In genomic region chr1:128695936-128696335, GRCm38 (mm10) we compare ENCODE assay signal across 15 mouse cellular contexts.
DNase-seq lines count a peak whose midpoint lies in the region; ATAC-seq and TF ChIP-seq lines count a peak whose summit lies in the region.
"Had no signal": no experiment of that assay in that cellular context is flagged by ENCODE, and none has a peak within 500 bp of the region (broad histone marks: within the 10 kb centered on the region; RNA-seq: fewer than 3 reads in every experiment).

No protein-coding gene starts in this region.

- in situ Hi-C loops in CH12.LX (cut with MboI; ENCODE audit: low pct_ligation_motif_present, low pct_unique_long_range_greater_than_20kb, low sequenced_read_pairs) = no loop called here

- no peak overlapping the region for H3K27ac ChIP-seq in CH12.LX (ENCODE audit: insufficient read depth, low read depth)
- no peak overlapping the region for H3K27ac ChIP-seq in midbrain, embryonic 16.5 days (ENCODE audit: low read length)
- no peak overlapping the region for H3K27ac ChIP-seq in heart, embryonic 11.5 days (ENCODE audit: low read depth, low read length)

- H3K27me3 ChIP-seq in CH12.LX (replicated peaks) = peaks cover 1% of the 10 kb centered on the region
- no peaks in the 10 kb centered on the region for H3K27me3 ChIP-seq in midbrain, embryonic 16.5 days (ENCODE audit: control insufficient read depth, insufficient read depth, low read depth, low read length)
- H3K27me3 ChIP-seq in heart, embryonic 11.5 days (ENCODE audit: control insufficient read depth, insufficient read depth, low read length) = no peaks in the 10 kb centered on the region

- peak; percentile 83 to 88 for DNase-seq in B cell, adult 2 months
- peak; percentile 78 for DNase-seq in CH12.LX (ENCODE audit: extremely low read depth)
- DNase-seq in thymus, adult 18-20 months = peak; percentile 20 to 50
- no peak for DNase-seq in layer of hippocampus, postnatal 36 days
- DNase-seq in urinary bladder, postnatal 36 days (ENCODE audit: low spot score in 2 of 2) = no peak
- DNase-seq: kidney, adult 2 months; kidney, postnatal 25 days; layer of hippocampus, adult 9-11 months; lung, embryonic 14.5 days had no signal

- ATAC-seq in megakaryocyte progenitor cell, adult 5-6 weeks (replicated peaks; ENCODE audit: poor library complexity) = peak; percentile 48; the same call in 1 of the 2 replicates
- ATAC-seq in midbrain, embryonic 16.5 days = no peak
- no peak for ATAC-seq in heart, embryonic 11.5 days (replicated peaks; ENCODE audit: insufficient number of reproducible peaks, low FRiP score, low TSS enrichment)
- ATAC-seq: forebrain, embryonic 16.5 days; hindbrain, embryonic 16.5 days had no signal

- H3K9ac ChIP-seq in CH12.LX (ENCODE audit: insufficient read depth, low read depth) = no peak overlapping the region; the same call in 1 of the 2 replicates
- H3K9ac ChIP-seq in midbrain, embryonic 16.5 days (ENCODE audit: low read depth, low read length) = no peak overlapping the region
- no peak overlapping the region for H3K9ac ChIP-seq in heart, embryonic 11.5 days (ENCODE audit: low read depth, low read length)
- H3K9ac ChIP-seq: lung, embryonic 14.5 days had no signal

- H3K79me2 ChIP-seq in CH12.LX (replicated peaks; ENCODE audit: control insufficient read depth, extremely low read depth, insufficient read depth, poor library complexity, severe bottlenecking) = no peaks in the 10 kb centered on the region

- H3K4me2 ChIP-seq in CH12.LX (ENCODE audit: insufficient read depth, low read depth, poor library complexity, severe bottlenecking) = peak overlapping the region; percentile 44; the same call in 1 of the 2 replicates
- H3K4me2 ChIP-seq in midbrain, embryonic 16.5 days (ENCODE audit: low read length) = no peak overlapping the region
- no peak overlapping the region for H3K4me2 ChIP-seq in heart, embryonic 11.5 days
- H3K4me2 ChIP-seq: lung, embryonic 14.5 days; midbrain, embryonic 11.5 days had no signal

- TF ChIP-seq EP300 in CH12.LX (IDR thresholded peaks at IDR 0.05; ENCODE audit: low read length) = no peak

- peaks cover 2 to 30% of the 10 kb centered on the region in 2 experiments; a peak in 3 of 4 replicates for H3K4me1 ChIP-seq in CH12.LX (ENCODE audit: control insufficient read depth in 1 of 2, insufficient read depth in 2 of 2)
- no peaks in the 10 kb centered on the region for H3K4me1 ChIP-seq in midbrain, embryonic 16.5 days (ENCODE audit: control insufficient read depth, insufficient read depth, low read length)
- H3K4me1 ChIP-seq in heart, embryonic 11.5 days (ENCODE audit: control insufficient read depth, insufficient read depth, low read length) = no peaks in the 10 kb centered on the region

- no peak for TF ChIP-seq CTCF in CH12.LX (conservative IDR thresholded peaks at IDR 0.05 in 1 of 2, IDR thresholded peaks at IDR 0.05 in 1 of 2; ENCODE audit: low read depth in 2 of 2, low read length in 2 of 2)

- H3K4me3 ChIP-seq in CH12.LX (replicated peaks in 1 of 3; ENCODE audit: low read depth in 2 of 3, low read length in 2 of 3, poor library complexity in 1 of 3) = no peak overlapping the region
- H3K4me3 ChIP-seq in midbrain, embryonic 16.5 days (ENCODE audit: low read depth, low read length) = no peak overlapping the region
- H3K4me3 ChIP-seq in heart, embryonic 11.5 days (ENCODE audit: low read depth, low read length) = no peak overlapping the region

- no peaks in the 10 kb centered on the region for H3K9me3 ChIP-seq in CH12.LX (replicated peaks; ENCODE audit: low read length)
- H3K9me3 ChIP-seq in midbrain, embryonic 16.5 days (replicated peaks; ENCODE audit: control insufficient read depth, low read length, poor library complexity, severe bottlenecking) = no peaks in the 10 kb centered on the region
- no peaks in the 10 kb centered on the region for H3K9me3 ChIP-seq in heart, embryonic 11.5 days (replicated peaks; ENCODE audit: control insufficient read depth, low read length)

- dilution Hi-C loops in CH12.LX (cut with MboI; ENCODE audit: extremely low pct_ligation_motif_present, extremely low pct_unique_long_range_greater_than_20kb, low sequenced_read_pairs) = no loop called here

- 87% methylated on average over 2 of the region's 2 CpGs for WGBS in midbrain, embryonic 16.5 days
- 62% methylated on average over 2 of the region's 2 CpGs for WGBS in heart, embryonic 11.5 days (ENCODE audit: insufficient replicate concordance)

- no peak; the same call in 1 of the 2 replicates for TF ChIP-seq RAD21 in CH12.LX (IDR thresholded peaks at IDR 0.05; ENCODE audit: low read depth, low read length)

- H3K36me3 ChIP-seq in CH12.LX (replicated peaks in 1 of 2; ENCODE audit: control insufficient read depth in 1 of 2, insufficient read depth in 1 of 2, low read length in 1 of 2) = no peaks in the 10 kb centered on the region
- no peaks in the 10 kb centered on the region for H3K36me3 ChIP-seq in midbrain, embryonic 16.5 days (ENCODE audit: control insufficient read depth, insufficient read depth, low read length)
- H3K36me3 ChIP-seq in heart, embryonic 11.5 days (ENCODE audit: control insufficient read depth, insufficient read depth, low read length) = no peaks in the 10 kb centered on the region

- no peak for TF ChIP-seq POLR2A in CH12.LX (IDR thresholded peaks at IDR 0.05; ENCODE audit: low read depth, low read length)

TF ChIP-seq in CH12.LX, 34 proteins besides CTCF, POLR2A, EP300 and RAD21:
- TF ChIP-seq MAZ (IDR thresholded peaks at IDR 0.05; ENCODE audit: low read depth, low read length) (no peak), SIN3A (IDR thresholded peaks at IDR 0.05; ENCODE audit: low read length) (no peak), MAX (IDR thresholded peaks at IDR 0.05; ENCODE audit: low read length) (no peak), GABPA (IDR thresholded peaks at IDR 0.05; ENCODE audit: insufficient replicate concordance, low read depth, low read length) (no peak), MEF2A (IDR thresholded peaks at IDR 0.05; ENCODE audit: borderline replicate concordance, low read depth, low read length) (0 out of 2 replicates have a peak, but pooled peaks have one; percentile 28), CHD1 (IDR thresholded peaks at IDR 0.05; ENCODE audit: low read depth, low read length) (peak; percentile 41; the same call in 1 of the 2 replicates), CHD2 (IDR thresholded peaks at IDR 0.05; ENCODE audit: low read length) (no peak), RCOR1 (conservative IDR thresholded peaks at IDR 0.05; ENCODE audit: low read depth, low read length) (no peak), MAFK (IDR thresholded peaks at IDR 0.05; ENCODE audit: insufficient replicate concordance, low read length) (0 out of 2 replicates have a peak, but pooled peaks have one; percentile 14)

Comparison
In these comparisons a context has a peak if more than half of its experiments do, and no peak if none do; other contexts are left out.
1. DNase-seq: peak in B cell, adult 2 months (2 of 2), CH12.LX (single experiment) and thymus, adult 18-20 months (2 of 2); none in layer of hippocampus, postnatal 36 days (0 of 2) and urinary bladder, postnatal 36 days (0 of 2).